Comparison of ENCODE assay signal across 8 mouse cellular contexts in the genomic region with DNA sequence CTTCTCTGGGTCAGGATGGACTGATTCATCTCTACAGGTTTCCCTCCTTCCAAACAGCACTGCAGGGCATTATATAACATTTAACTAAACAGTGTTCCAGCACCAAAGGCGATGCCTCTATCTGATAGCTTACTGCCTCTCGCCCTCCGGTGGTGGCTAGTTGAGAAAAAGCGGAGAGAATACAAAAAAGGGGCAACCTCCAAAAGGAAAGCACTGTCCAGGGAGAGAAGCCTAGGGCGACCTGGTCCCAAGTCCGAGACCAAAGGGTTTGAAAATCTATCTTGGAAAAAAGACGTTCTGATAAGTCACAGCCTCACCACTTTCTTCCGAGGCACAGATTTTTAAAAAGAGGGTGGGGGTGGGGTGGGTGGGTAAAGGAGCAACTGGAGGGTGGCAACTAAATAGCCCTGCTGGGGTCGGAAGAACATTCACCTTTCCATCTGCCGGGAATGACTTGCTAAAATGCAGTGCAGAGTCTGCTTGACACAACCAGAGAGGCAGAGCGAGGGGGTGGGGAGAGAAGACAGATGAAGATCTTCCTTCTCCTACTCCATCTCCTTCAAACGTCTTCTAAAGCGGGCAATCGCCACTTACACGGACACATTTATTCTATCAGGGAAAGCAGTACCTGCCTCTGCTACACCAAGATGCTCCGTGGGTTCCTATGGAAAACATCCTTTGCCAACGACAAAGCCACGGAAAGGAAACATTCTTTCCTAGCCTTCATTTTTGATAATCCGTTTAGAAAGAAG.
DNase-seq lines count a peak whose midpoint lies in the region; ATAC-seq lines count a peak whose summit lies in the region.

No protein-coding gene starts in this region.

- H3K9me3 ChIP-seq in megakaryocyte, embryonic 14.5 days: no peaks in the 10 kb centered on the region
- no peaks in the 10 kb centered on the region for H3K9me3 ChIP-seq in heart, embryonic 16.5 days (replicated peaks; ENCODE audit: control insufficient read depth, low read length)

- H3K4me3 ChIP-seq in megakaryocyte, embryonic 14.5 days (replicated peaks): peak overlapping the region; percentile 73
- peak overlapping the region; percentile 68 for H3K4me3 ChIP-seq in heart, embryonic 16.5 days (ENCODE audit: low read length)

- ATAC-seq in megakaryocyte, adult 5-6 weeks (ENCODE audit: poor library complexity, severe bottlenecking): no peak
- ATAC-seq in heart, embryonic 16.5 days (replicated peaks; ENCODE audit: extremely low read depth, insufficient read depth, low FRiP score): no peak

- no peaks in the 10 kb centered on the region for H3K36me3 ChIP-seq in megakaryocyte, embryonic 14.5 days (replicated peaks; ENCODE audit: low read length)
- no peaks in the 10 kb centered on the region for H3K36me3 ChIP-seq in heart, embryonic 16.5 days (ENCODE audit: control insufficient read depth, insufficient read depth)

- H3K4me1 ChIP-seq in megakaryocyte, embryonic 14.5 days: peaks cover 32% of the 10 kb centered on the region
- peaks cover 50% of the 10 kb centered on the region for H3K4me1 ChIP-seq in heart, embryonic 16.5 days (ENCODE audit: control insufficient read depth, insufficient read depth, low read length)

- H3K27ac ChIP-seq in heart, embryonic 16.5 days (ENCODE audit: low read length): peak overlapping the region; percentile 92

- H3K27me3 ChIP-seq in megakaryocyte, embryonic 14.5 days (replicated peaks): peaks cover 46% of the 10 kb centered on the region
- H3K27me3 ChIP-seq in heart, embryonic 16.5 days (ENCODE audit: control insufficient read depth, insufficient read depth, low read length): no peaks in the 10 kb centered on the region

- peak; percentile 84 for DNase-seq in cerebellum, adult 9-10 months
- peak; percentile 49 to 52 for DNase-seq in left cerebral cortex, postnatal 14 days (ENCODE audit: low spot score in 2 of 2)
- peak; percentile 25 for DNase-seq in neural tube, embryonic 10.5 days (ENCODE audit: extremely low spot score, low spot score)
- no peak for DNase-seq in urinary bladder, postnatal 36 days (ENCODE audit: low spot score in 2 of 2)
- DNase-seq in c-Kit-positive CD71-positive TER-119-positive erythroid progenitor cells, embryonic 14.5 days (ENCODE audit: low spot score): no peak

- 2% methylated on average over 19 of the region's 19 CpGs for WGBS in heart, embryonic 16.5 days

- intact Hi-C loops in left cerebral cortex, postnatal 14 days (cut with DNase I): loop anchor here (5.0 to 10.0 kb wide), 2 partner anchors 70 to 212 kb away; no protein-coding TSS in a partner anchor

- peak overlapping the region; percentile 77 for H3K9ac ChIP-seq in heart, embryonic 16.5 days (ENCODE audit: low read length)

- H3K4me2 ChIP-seq in heart, embryonic 16.5 days (ENCODE audit: low read depth, low read length): peak overlapping the region; percentile 78

Comparison
In these comparisons a context has a peak if more than half of its experiments do, and no peak if none do; other contexts are left out.
1. DNase-seq: peak in cerebellum, adult 9-10 months (single experiment), left cerebral cortex, postnatal 14 days (2 of 2) and neural tube, embryonic 10.5 days (single experiment); none in urinary bladder, postnatal 36 days (0 of 2) and c-Kit-positive CD71-positive TER-119-positive erythroid progenitor cells, embryonic 14.5 days (single experiment).